Mouse (Mus musculus): Measurements from ENCODE around the gene Zfp503.

Zfp503 gene

GRCm38 (mm10) chr14:21993251-21994060 is 4.1 kb upstream of the Zfp503 start:
- peak; percentile 21 for DNase-seq (ENCODE audit: low spot score)

DNA sequence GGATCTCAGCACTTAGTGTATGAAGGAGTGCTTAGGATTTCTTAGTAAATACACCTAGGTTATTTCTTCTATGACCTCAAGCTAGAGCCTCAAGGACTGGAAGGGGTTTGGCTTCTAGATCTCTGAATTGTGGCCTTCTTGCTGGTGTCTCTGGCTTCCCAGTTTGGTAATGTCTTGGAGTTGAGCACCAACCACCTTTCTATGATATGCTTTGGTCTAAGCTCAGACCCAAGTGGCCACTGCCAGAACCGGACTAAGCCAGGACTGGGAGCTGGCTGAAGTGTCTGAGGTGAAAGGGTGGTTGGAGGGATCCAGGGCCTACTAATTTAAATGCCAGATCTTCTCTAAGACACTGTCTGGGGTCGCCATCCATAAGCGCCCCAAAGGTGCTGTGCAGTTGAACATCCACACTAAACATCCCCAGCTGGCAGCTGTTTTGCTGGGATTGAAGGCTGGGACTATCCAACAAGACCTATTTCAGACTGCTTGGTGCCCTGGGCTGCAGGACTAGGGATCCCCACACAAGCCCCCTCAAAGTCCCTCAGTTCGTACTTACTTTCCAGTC is 3.0 kb upstream of the Zfp503 start:
- DNase-seq (ENCODE audit: low spot score): peak; percentile 31

- no peak for DNase-seq (ENCODE audit: low spot score)
Observed at GRCm38 (mm10) chr14:21991856-21992255, 2.5 kb upstream of the Zfp503 start.

DNA sequence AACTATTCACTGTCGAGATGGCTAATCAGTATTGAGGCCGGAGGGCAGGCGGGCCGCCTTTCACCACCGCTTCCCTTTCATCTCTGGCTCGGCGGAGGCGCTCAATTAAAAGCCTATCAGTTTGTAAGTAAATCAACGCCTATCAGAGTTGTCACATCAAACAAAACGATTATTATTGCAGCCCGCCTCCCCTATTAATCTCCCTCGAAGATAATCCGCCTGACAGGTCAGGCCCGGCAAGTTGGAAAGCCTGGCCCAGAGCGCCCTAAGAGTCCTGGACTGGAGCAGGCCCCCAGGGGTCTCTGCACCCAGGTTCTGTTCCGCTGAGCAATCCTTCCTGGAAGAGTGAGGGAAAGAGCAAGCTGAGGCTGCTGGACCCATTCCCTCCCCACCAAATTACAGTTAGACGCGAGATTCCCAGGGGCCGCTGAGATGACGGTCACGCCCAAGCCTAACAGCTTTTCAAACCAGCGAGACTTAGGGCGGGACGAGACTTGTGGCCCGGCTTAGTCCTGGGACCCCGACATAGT is 1.9 kb upstream of the Zfp503 start:
- DNase-seq (ENCODE audit: low spot score): peak; percentile 52

DNA sequence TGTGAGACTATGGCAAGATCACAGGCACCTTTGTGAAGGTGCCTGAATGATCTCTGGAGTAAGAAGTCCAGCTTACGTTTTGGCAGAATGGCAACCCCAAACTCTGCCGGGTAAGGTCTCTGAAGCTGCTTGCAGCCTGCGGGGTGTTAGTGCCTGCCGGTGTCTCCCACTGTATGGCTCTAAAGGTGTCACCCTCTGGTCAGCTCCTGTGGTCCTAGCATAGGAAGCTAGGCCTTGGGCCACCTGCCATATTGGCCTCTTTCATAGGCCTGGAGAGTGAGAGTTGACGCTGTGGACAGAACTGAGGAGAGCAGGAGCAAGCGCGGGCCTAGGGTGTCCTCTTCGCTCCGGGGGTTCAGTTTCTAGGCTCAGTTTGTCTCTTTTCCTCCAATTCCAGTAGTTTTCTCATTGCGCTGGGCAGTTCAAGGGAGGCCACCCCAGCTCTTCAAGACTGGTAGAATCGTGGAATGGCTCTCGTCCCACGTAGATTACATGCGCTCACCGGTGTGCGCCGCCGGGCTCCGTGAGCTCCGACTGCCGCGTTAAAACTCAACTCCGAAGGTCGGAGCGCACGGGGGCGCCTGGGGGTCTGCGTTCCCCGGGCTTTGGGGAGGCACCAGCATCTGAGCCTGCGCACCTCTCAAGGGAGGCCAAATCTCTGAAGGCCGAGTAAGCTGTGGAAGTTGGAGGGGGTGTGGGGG is 1.1 kb upstream of the Zfp503 start:
- peak; percentile 49 for DNase-seq (ENCODE audit: low spot score)

- peak; percentile 46 for DNase-seq (ENCODE audit: low spot score)
Observed at GRCm38 (mm10) chr14:21988577-21989290, 667 bp downstream of the Zfp503 start.

DNA sequence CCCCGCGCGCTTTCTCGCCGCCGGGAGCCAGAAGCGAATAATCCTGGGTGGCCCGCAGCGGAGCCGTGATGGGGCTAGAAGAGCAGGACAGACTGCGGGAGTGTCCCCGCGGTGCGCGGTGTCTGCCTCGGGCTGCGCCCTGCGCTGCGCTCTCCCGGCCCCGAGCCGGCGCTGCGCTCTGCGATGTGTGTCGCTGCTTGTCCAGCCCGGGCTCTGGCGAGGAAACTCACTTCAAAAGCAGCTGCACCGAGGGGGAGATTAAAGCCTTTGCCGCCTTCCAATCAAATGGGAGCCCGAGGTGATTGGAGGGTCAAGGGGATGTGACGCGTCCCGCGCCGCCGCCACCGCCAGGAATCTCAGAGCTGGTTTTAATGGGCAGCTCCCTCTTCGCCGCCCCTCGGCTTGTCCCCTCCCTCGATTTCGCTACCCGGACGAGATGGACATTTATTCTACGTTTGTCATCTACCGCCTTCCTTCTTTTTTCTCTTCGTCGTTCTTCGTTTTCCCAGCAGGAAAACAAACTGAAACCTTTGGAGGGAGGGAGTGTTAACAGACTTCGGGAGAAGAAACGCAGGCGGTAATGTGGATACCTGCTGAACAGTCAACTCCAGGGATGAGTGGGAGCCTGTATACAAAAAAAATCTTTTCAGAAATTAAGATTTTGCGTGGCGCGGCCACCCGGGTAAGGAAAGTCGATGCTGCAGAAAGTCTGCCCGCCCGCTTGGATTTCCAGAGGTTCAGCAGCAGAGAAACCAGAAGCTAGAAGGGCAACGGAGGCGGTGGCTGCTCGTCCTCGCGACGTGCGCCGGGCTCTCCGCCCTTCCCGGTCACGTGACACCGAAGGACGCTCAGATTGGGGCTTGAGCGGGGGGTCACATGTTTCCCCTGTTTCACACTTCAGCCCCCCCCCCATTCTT is 1.5 kb downstream of the Zfp503 start:
- peak; percentile 90 for DNase-seq (ENCODE audit: low spot score)

- peak; percentile 29 for DNase-seq (ENCODE audit: low spot score)
Observed at GRCm38 (mm10) chr14:21986733-21987659, 2.4 kb downstream of the Zfp503 start.

- no peak for DNase-seq (ENCODE audit: low spot score)
Observed at GRCm38 (mm10) chr14:21985981-21986732, 3.2 kb downstream of the Zfp503 start.

DNA sequence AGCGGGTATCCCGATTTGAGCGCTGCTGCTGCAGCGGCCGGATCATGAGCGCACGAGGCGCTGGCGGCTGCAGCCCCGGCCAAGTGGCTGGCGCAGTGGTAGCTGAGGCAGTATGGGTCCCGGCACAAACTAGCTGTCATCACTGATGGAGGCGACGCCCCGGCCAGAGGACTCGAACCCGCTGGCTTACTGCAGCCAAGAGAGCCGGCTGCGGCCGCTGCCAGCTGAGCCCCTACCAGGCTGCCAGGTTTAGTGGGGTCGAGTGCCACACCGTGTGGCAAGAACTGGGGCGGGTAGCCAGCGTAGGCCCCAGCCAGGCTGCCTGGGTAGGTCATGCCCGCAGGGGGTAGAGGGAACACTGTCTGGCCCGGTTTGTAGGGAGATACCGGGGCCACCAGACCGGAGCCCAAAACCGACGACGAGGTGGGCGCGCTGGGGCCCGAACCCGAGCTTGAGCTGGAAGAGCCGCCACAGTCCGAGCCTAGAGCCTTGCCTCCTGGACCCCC is 3.9 kb downstream of the Zfp503 start:
- peak; percentile 74 for DNase-seq (ENCODE audit: low spot score)

- peak; percentile 53 for DNase-seq (ENCODE audit: low spot score)
Observed at GRCm38 (mm10) chr14:21984757-21985425, 4.5 kb downstream of the Zfp503 start.

- no peak for DNase-seq (ENCODE audit: low spot score)
Observed at GRCm38 (mm10) chr14:21983950-21984730, 5.3 kb downstream of the Zfp503 start.

- peak; percentile 48 for DNase-seq (ENCODE audit: low spot score)
Observed at GRCm38 (mm10) chr14:21983311-21983949, 6.0 kb downstream of the Zfp503 start.

DNA sequence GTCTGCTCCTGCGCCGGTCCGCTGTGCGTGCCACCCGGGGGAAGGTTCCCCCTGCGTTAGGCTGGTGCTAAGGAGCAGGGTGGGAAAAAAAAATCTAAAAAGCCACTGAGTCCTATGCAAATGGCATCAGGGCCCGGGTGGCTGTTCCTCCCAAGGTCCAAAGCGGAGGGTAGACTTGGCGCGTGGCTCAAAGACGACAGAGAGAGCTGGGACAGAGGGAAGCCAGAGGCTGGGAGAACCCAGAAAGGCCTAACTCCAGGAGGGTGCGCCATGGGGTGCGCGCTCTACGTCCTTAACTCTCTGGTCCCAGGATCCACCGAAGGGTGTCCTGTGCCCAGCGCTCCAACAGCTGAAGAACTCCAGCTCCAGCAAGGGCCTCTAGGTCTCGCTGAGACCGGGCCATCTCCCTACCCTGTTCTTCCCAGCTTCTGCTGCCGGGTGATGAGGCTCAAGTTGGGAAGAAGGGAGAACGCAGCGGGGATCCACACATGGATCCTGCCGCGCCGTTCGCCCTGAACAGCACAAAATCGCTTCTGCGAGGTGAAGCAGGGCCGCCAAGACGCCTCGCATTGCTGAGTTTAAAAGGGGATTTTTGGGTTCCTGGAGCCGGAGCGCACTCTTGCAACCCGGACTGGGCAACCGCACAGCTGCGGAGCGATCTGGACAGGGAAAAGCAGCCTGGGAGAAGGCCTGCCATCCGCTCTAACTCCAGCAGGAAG is 6.7 kb downstream of the Zfp503 start:
- DNase-seq (ENCODE audit: low spot score): peak; percentile 57

GRCm38 (mm10) chr14:21982096-21982591 is 7.3 kb downstream of the Zfp503 start:
- no peak for DNase-seq (ENCODE audit: low spot score)

GRCm38 (mm10) chr14:21981462-21981861 is 7.9 kb downstream of the Zfp503 start:
- peak; percentile 73 for DNase-seq (ENCODE audit: low spot score)
